Mouse (Mus musculus): ENCODE measurements at regions not wholly inside any gene's neighbourhood (a gene's known extent, or its start where the extent isn't known, plus 50 kb on each side); places are given as distances from the start of the nearest gene placed in this dataset.

DNA sequence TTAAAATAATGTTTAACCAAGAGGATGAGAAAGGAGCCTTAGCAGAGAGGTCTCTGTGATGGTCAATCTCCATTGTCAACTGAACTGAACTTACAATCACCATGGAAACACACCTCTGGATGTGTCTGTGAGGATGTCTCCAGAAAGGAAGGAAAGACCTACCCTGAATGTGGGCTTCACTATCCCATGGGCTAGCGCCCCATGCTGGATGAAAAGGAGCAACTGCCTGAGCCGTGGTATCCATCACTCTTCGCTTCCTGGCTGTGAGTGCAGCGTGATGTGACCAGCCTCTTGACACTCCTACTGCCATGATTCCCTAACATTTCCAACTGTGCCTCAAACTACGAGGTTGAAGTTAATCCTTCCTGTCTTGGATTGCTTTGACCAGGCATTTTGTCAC is 363.3 kb downstream of the Cd83 start:
- WGBS, result 83% methylated on average over 5 of the region's 5 CpGs
- Histone ChIP-seq H3K27ac (ENCODE audit: low read depth) (no peak overlapping the region), H3K27me3 (replicated peaks; ENCODE audit: control insufficient read depth, insufficient read depth, low read length) (no peaks in the 10 kb centered on the region), H3K4me1 (replicated peaks; ENCODE audit: control insufficient read depth, insufficient read depth, low read length) (no peaks in the 10 kb centered on the region), H3K9me3 (ENCODE audit: control insufficient read depth, low read length) (no peaks in the 10 kb centered on the region), H3K4me3 (ENCODE audit: low read depth, low read length) (no peak overlapping the region), H3K4me2 (ENCODE audit: low read length) (no peak overlapping the region), H3K36me3 (ENCODE audit: control insufficient read depth, insufficient read depth, low read length) (no peaks in the 10 kb centered on the region), H3K9ac (ENCODE audit: low read length) (no peak overlapping the region)
- DNase-seq (ENCODE audit: low spot score) (no peak), ATAC-seq (replicated peaks; ENCODE audit: low FRiP score, low TSS enrichment, low read depth) (no peak)

DNA sequence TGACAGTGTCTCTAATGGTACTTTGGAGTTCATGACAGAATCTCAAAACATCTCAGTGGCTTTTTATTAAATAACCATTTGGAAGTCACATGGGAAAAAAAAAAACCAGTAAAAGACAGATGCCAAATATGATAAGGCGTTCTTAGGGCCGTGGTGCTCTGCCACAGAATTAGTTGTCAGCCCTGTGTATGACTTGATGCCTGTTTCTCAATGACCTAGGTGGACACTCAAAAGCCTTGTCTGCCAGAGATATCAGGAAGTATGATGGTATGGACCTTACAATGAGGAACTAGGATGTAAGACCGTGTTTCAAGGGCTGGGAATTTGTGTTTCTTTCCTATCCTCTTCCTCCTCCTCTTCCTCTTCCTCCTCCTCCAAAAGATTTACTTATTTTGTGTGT is 364.9 kb downstream of the Cd83 start:
- 85% methylated on average over 3 of the region's 3 CpGs for WGBS
- Histone ChIP-seq H3K36me3 (ENCODE audit: control insufficient read depth, insufficient read depth, low read length) (no peaks in the 10 kb centered on the region), H3K4me2 (ENCODE audit: low read length) (no peak overlapping the region), H3K27me3 (replicated peaks; ENCODE audit: control insufficient read depth, insufficient read depth, low read length) (no peaks in the 10 kb centered on the region), H3K4me1 (replicated peaks; ENCODE audit: control insufficient read depth, insufficient read depth, low read length) (0 out of 2 replicates have a peak, but pooled peaks cover 4% of the 10 kb centered on the region), H3K9ac (ENCODE audit: low read length) (no peak overlapping the region), H3K4me3 (ENCODE audit: low read depth, low read length) (no peak overlapping the region), H3K9me3 (ENCODE audit: control insufficient read depth, low read length) (0 out of 2 replicates have a peak, but pooled peaks cover 5% of the 10 kb centered on the region), H3K27ac (ENCODE audit: low read depth) (no peak overlapping the region)
- DNase-seq (ENCODE audit: low spot score) (no peak), ATAC-seq (replicated peaks; ENCODE audit: low FRiP score, low TSS enrichment, low read depth) (no peak)

- Histone ChIP-seq H3K4me2 (ENCODE audit: low read length) (no peak overlapping the region), H3K27me3 (replicated peaks; ENCODE audit: control insufficient read depth, insufficient read depth, low read length) (no peaks in the 10 kb centered on the region), H3K36me3 (ENCODE audit: control insufficient read depth, insufficient read depth, low read length) (no peaks in the 10 kb centered on the region), H3K27ac (ENCODE audit: low read depth) (no peak overlapping the region), H3K4me3 (ENCODE audit: low read depth, low read length) (no peak overlapping the region), H3K9me3 (ENCODE audit: control insufficient read depth, low read length) (0 out of 2 replicates have a peak, but pooled peaks cover 5% of the 10 kb centered on the region), H3K4me1 (replicated peaks; ENCODE audit: control insufficient read depth, insufficient read depth, low read length) (0 out of 2 replicates have a peak, but pooled peaks cover 4% of the 10 kb centered on the region), H3K9ac (ENCODE audit: low read length) (no peak overlapping the region)
- no peak for ATAC-seq (replicated peaks; ENCODE audit: low FRiP score, low TSS enrichment, low read depth)
- 86% methylated on average over 6 of the region's 6 CpGs for WGBS
- DNase-seq (ENCODE audit: low spot score), result no peak
These were observed 367.0 kb downstream of the Cd83 start for GRCm38 (mm10) chr13:44151526-44151925.

DNA sequence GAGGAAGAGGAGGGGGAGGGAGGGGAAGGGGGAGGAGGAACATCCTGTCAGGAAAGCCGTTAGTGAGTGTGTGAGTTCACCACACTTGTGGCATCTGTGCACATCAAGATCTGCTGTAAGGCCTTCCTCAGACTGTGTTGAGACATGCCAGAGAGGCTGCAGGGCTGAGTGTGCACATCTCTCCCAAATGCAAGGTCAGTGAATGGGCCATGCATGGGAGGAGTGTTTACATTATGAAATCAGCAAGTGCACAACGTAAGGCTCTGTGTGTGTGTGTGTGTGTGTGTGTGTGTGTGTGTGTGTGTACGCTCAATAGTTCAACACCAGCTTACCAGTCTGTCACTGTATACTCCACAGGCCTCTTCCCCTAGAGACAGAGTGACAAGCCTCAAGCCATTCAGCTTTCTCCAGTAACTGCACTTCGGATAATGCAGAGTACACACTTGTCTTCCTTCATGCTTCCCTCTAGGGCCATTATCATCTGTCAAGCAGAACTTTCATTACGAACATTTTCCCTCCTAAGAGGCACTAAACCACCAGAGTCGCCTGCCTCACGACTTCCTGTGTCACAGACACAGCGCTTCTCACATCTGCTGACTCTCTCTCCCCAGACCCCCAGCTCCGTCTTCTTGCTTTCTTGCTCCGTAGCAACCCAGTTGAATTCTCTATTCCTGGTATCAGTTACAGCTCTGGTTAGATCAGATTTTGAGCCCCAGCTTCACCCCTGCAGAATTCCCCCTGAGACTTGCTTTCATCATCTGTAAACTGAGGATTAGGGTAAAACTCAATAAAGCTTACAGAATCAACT is 368.4 kb downstream of the Cd83 start:
- 0 out of 2 replicates have a peak, but pooled peaks cover 4% of the 10 kb centered on the region for H3K4me1 ChIP-seq (replicated peaks; ENCODE audit: control insufficient read depth, insufficient read depth, low read length)

GRCm38 (mm10) chr13:44153784-44154183 is 369.2 kb downstream of the Cd83 start:
- H3K36me3 ChIP-seq (ENCODE audit: control insufficient read depth, insufficient read depth, low read length), result no peaks in the 10 kb centered on the region
- no peak overlapping the region for H3K4me3 ChIP-seq (ENCODE audit: low read depth, low read length)
- H3K9ac ChIP-seq (ENCODE audit: low read length), result no peak overlapping the region
- H3K27ac ChIP-seq (ENCODE audit: low read depth), result no peak overlapping the region
- H3K4me1 ChIP-seq (replicated peaks; ENCODE audit: control insufficient read depth, insufficient read depth, low read length), result 0 out of 2 replicates have a peak, but pooled peaks cover 4% of the 10 kb centered on the region
- no peak for DNase-seq (ENCODE audit: low spot score)
- 0 out of 2 replicates have a peak, but pooled peaks cover 5% of the 10 kb centered on the region for H3K9me3 ChIP-seq (ENCODE audit: control insufficient read depth, low read length)
- ATAC-seq (replicated peaks; ENCODE audit: low FRiP score, low TSS enrichment, low read depth), result no peak
- no peaks in the 10 kb centered on the region for H3K27me3 ChIP-seq (replicated peaks; ENCODE audit: control insufficient read depth, insufficient read depth, low read length)
- H3K4me2 ChIP-seq (ENCODE audit: low read length), result no peak overlapping the region
- WGBS, result 94% methylated on average over 5 of the region's 5 CpGs

More for the DNA sequence above, 368.4 kb downstream of the Cd83 start:
- Histone ChIP-seq H3K9me3 (ENCODE audit: control insufficient read depth, low read length) (0 out of 2 replicates have a peak, but pooled peaks cover 5% of the 10 kb centered on the region), H3K36me3 (ENCODE audit: control insufficient read depth, insufficient read depth, low read length) (no peaks in the 10 kb centered on the region), H3K27ac (ENCODE audit: low read depth) (no peak overlapping the region), H3K27me3 (replicated peaks; ENCODE audit: control insufficient read depth, insufficient read depth, low read length) (no peaks in the 10 kb centered on the region), H3K4me3 (ENCODE audit: low read depth, low read length) (no peak overlapping the region), H3K4me2 (ENCODE audit: low read length) (no peak overlapping the region), H3K9ac (ENCODE audit: low read length) (no peak overlapping the region)
- WGBS, result 31% methylated on average over 10 of the region's 10 CpGs
- ATAC-seq (replicated peaks; ENCODE audit: low FRiP score, low TSS enrichment, low read depth) (no peak), DNase-seq (ENCODE audit: low spot score) (no peak)

DNA sequence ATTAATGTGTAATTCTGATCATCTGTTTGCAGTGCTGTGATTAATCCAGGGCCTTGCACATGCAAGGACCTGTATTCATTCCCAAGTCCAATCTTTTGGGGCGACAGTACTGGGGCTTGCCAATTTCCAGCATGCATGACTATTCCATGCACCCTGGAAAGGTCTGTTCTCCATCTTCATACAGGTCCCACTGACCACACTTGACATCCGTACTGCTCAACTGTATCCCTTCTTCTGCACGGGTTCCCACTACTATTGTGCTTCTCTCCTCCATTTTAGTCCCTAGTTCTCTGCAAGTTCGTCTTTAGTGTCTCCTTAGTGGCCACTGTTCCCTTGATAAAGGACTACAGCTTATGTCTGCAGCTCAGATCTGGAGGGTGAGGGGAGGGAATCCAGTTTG is 371.4 kb downstream of the Cd83 start:
- H3K4me1 ChIP-seq (replicated peaks; ENCODE audit: control insufficient read depth, insufficient read depth, low read length), result 0 out of 2 replicates have a peak, but pooled peaks cover 4% of the 10 kb centered on the region
- DNase-seq (ENCODE audit: low spot score) (no peak), ATAC-seq (replicated peaks; ENCODE audit: low FRiP score, low TSS enrichment, low read depth) (no peak)
- H3K9ac ChIP-seq (ENCODE audit: low read length), result no peak overlapping the region
- H3K4me3 ChIP-seq (ENCODE audit: low read depth, low read length), result no peak overlapping the region
- H3K4me2 ChIP-seq (ENCODE audit: low read length), result no peak overlapping the region
- 89% methylated on average over 4 of the region's 4 CpGs for WGBS
- 0 out of 2 replicates have a peak, but pooled peaks cover 5% of the 10 kb centered on the region for H3K9me3 ChIP-seq (ENCODE audit: control insufficient read depth, low read length)
- H3K27me3 ChIP-seq (replicated peaks; ENCODE audit: control insufficient read depth, insufficient read depth, low read length), result no peaks in the 10 kb centered on the region
- H3K27ac ChIP-seq (ENCODE audit: low read depth), result no peak overlapping the region
- H3K36me3 ChIP-seq (ENCODE audit: control insufficient read depth, insufficient read depth, low read length), result no peaks in the 10 kb centered on the region

GRCm38 (mm10) chr13:44156546-44156945 is 372.0 kb downstream of the Cd83 start:
- 0 out of 2 replicates have a peak, but pooled peaks cover 5% of the 10 kb centered on the region for H3K9me3 ChIP-seq (ENCODE audit: control insufficient read depth, low read length)
- H3K36me3 ChIP-seq (ENCODE audit: control insufficient read depth, insufficient read depth, low read length), result no peaks in the 10 kb centered on the region
- no peak overlapping the region for H3K4me3 ChIP-seq (ENCODE audit: low read depth, low read length)
- H3K9ac ChIP-seq (ENCODE audit: low read length), result no peak overlapping the region
- H3K27me3 ChIP-seq (replicated peaks; ENCODE audit: control insufficient read depth, insufficient read depth, low read length), result no peaks in the 10 kb centered on the region
- no peak overlapping the region for H3K27ac ChIP-seq (ENCODE audit: low read depth)
- 0 out of 2 replicates have a peak, but pooled peaks cover 4% of the 10 kb centered on the region for H3K4me1 ChIP-seq (replicated peaks; ENCODE audit: control insufficient read depth, insufficient read depth, low read length)
- no peak for DNase-seq (ENCODE audit: low spot score)
- no peak for ATAC-seq (replicated peaks; ENCODE audit: low FRiP score, low TSS enrichment, low read depth)
- no peak overlapping the region for H3K4me2 ChIP-seq (ENCODE audit: low read length)
- 80% methylated on average over 3 of the region's 3 CpGs for WGBS

DNA sequence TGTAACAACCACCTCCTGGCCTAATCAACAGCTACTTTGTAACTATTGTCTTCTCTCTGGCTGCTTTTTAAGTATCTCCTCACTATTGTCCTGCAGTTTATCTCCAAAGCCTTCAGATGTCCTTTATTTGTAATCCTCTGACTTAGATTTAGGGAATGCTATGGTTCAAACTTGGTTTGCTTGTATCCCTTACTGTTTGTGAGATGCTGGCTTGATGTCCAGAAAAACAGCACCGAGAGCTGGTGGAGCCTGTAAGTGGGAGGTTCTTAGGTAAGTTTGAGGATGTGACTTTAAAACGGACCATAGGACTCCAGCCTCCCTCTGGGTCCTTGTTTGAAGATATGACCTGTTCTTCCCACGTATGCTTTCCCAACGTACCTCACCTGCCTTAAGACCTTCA is 372.7 kb downstream of the Cd83 start:
- no peak for DNase-seq (ENCODE audit: low spot score)
- no peak for ATAC-seq (replicated peaks; ENCODE audit: low FRiP score, low TSS enrichment, low read depth)

More for the DNA sequence above, 372.7 kb downstream of the Cd83 start:
- Histone ChIP-seq H3K4me3 (ENCODE audit: low read depth, low read length) (no peak overlapping the region), H3K9ac (ENCODE audit: low read length) (no peak overlapping the region), H3K36me3 (ENCODE audit: control insufficient read depth, insufficient read depth, low read length) (no peaks in the 10 kb centered on the region), H3K27me3 (replicated peaks; ENCODE audit: control insufficient read depth, insufficient read depth, low read length) (no peaks in the 10 kb centered on the region), H3K4me1 (replicated peaks; ENCODE audit: control insufficient read depth, insufficient read depth, low read length) (0 out of 2 replicates have a peak, but pooled peaks cover 4% of the 10 kb centered on the region), H3K4me2 (ENCODE audit: low read length) (no peak overlapping the region), H3K9me3 (ENCODE audit: control insufficient read depth, low read length) (0 out of 2 replicates have a peak, but pooled peaks cover 5% of the 10 kb centered on the region), H3K27ac (ENCODE audit: low read depth) (no peak overlapping the region)
- WGBS, result 73% methylated on average over 4 of the region's 4 CpGs

Measured in intestine, embryonic 14.5 days (tissue).